Mouse (Mus musculus) olfactory bulb, adult 2 months (tissue): ENCODE measurements at regions not wholly inside any gene's neighbourhood (a gene's known extent, or its start where the extent isn't known, plus 50 kb on each side); places are given as distances from the start of the nearest gene placed in this dataset.
"Not testable (repeated sequence)": the region's sequence is repeated elsewhere in the genome, so short reads cannot be mapped to it uniquely, and the experiment has no call there.

ENCODE experiments used
- H3K27ac ChIP-seq: fragments of 200-500 bp; 2 replicates; pipeline ENCODE4 v1.5.1; 2012; ENCODE audit warnings: low read depth, low read length; ENCODE audit not compliant: insufficient read depth
- H3K4me1 ChIP-seq: fragments of 200-500 bp; 2 replicates; pipeline ENCODE4 v1.6.1; 2012; ENCODE audit warnings: low read length; ENCODE audit not compliant: control insufficient read depth, insufficient read depth
- H3K4me3 ChIP-seq: fragments of 200-500 bp; 2 replicates; pipeline ENCODE4 v1.5.1; 2012; ENCODE audit warnings: mild to moderate bottlenecking, low read depth, low read length, moderate library complexity; ENCODE audit not compliant: insufficient read depth
- CTCF ChIP-seq: fragments of 200-500 bp; IDR thresholded peaks from 2 replicates; pipeline ENCODE4 v1.5.1; 2012; ENCODE audit warnings: low read depth, mild to moderate bottlenecking, low read length, moderate library complexity; ENCODE audit not compliant: insufficient read depth
- POLR2A ChIP-seq: fragments of 200-500 bp; IDR thresholded peaks from 2 replicates; pipeline ENCODE4 v1.6.1; 2012; ENCODE audit warnings: mild to moderate bottlenecking, low read depth, low read length, moderate library complexity; ENCODE audit not compliant: insufficient read depth
- WGBS: fragments of 180-500 bp; shearing (Covaris S2); methylation state at CpG from one replicate; pipeline ENCODE4 v1.1.7; 2018; 5-methylcytosine and 5-hydroxymethylcytosine counted together

GRCm38 (mm10) chr3:120441127-120441526 is 656.9 kb upstream of the Ptbp2 start:
- 87% methylated on average over 4 of the region's 4 CpGs for WGBS
- H3K4me1 ChIP-seq = no peaks in the 10 kb centered on the region
- H3K4me3 ChIP-seq = no peak overlapping the region
- TF ChIP-seq POLR2A = no peak
- no peak for TF ChIP-seq CTCF
- no peak overlapping the region for H3K27ac ChIP-seq

- WGBS = 96% methylated on average over 2 of the region's 2 CpGs
- H3K4me1 ChIP-seq = no peaks in the 10 kb centered on the region
- TF ChIP-seq CTCF (no peak), POLR2A (no peak)
- H3K27ac ChIP-seq = no peak overlapping the region
- no peak overlapping the region for H3K4me3 ChIP-seq
Measured at GRCm38 (mm10) chr3:120430285-120430684, 646.0 kb upstream of the Ptbp2 start.

GRCm38 (mm10) chr3:120416634-120417033 is 632.4 kb upstream of the Ptbp2 start:
- 91% methylated on average over 3 of the region's 3 CpGs for WGBS
- H3K4me1 ChIP-seq = no peaks in the 10 kb centered on the region
- no peak for TF ChIP-seq POLR2A
- TF ChIP-seq CTCF = no peak
- no peak overlapping the region for H3K27ac ChIP-seq
- H3K4me3 ChIP-seq = no peak overlapping the region

- 35% methylated on average over 6 of the region's 6 CpGs for WGBS
- Histone ChIP-seq H3K4me3 (no peak overlapping the region), H3K4me1 (no peaks in the 10 kb centered on the region), H3K27ac (no peak overlapping the region)
- TF ChIP-seq CTCF = no peak
- TF ChIP-seq POLR2A = no peak
Measured at GRCm38 (mm10) chr3:120375688-120376289, 591.5 kb upstream of the Ptbp2 start.

- Histone ChIP-seq H3K4me3 (no peak overlapping the region), H3K4me1 (no peaks in the 10 kb centered on the region), H3K27ac (no peak overlapping the region)
- WGBS = 67% methylated on average over 4 of the region's 4 CpGs
- TF ChIP-seq CTCF = no peak
- no peak for TF ChIP-seq POLR2A
Measured at GRCm38 (mm10) chr3:120342747-120343377, 558.6 kb upstream of the Ptbp2 start.

- no peak overlapping the region for H3K4me3 ChIP-seq
- 67% methylated on average over 2 of the region's 2 CpGs for WGBS
- TF ChIP-seq POLR2A = no peak
- H3K4me1 ChIP-seq = no peaks in the 10 kb centered on the region
- no peak overlapping the region for H3K27ac ChIP-seq
Measured at GRCm38 (mm10) chr3:120341882-120342281, 557.6 kb upstream of the Ptbp2 start.

GRCm38 (mm10) chr3:120335843-120336585 is 551.7 kb upstream of the Ptbp2 start:
- no peak for TF ChIP-seq POLR2A
- no peak for TF ChIP-seq CTCF
- Histone ChIP-seq H3K27ac (no peak overlapping the region), H3K4me3 (no peak overlapping the region), H3K4me1 (no peaks in the 10 kb centered on the region)
- 43% methylated on average over 7 of the region's 7 CpGs for WGBS

- H3K4me1 ChIP-seq, H3K4me3 ChIP-seq, H3K27ac ChIP-seq: not testable (repeated sequence)
- WGBS = 98% methylated on average over 3 of the region's 3 CpGs
Measured at GRCm38 (mm10) chr3:120307042-120307441, 522.8 kb upstream of the Ptbp2 start.

GRCm38 (mm10) chr3:120305608-120306007 is 521.3 kb upstream of the Ptbp2 start:
- no peak for TF ChIP-seq CTCF
- no peak for TF ChIP-seq POLR2A
- no peaks in the 10 kb centered on the region for H3K4me1 ChIP-seq
- H3K4me3 ChIP-seq = no peak overlapping the region
- no peak overlapping the region for H3K27ac ChIP-seq
- 55% methylated on average over 8 of the region's 8 CpGs for WGBS
